Mouse (Mus musculus): Measurements from ENCODE around the gene Gtf2a1l. TPM values are rescaled to one million over a fixed set of nuclear protein-coding genes. Genes with fewer than 3 reads are reported as not detected.

Gene Gtf2a1l
- polyA plus RNA-seq, 1 experiment from 2014 or later, result 0.92 TPM

- Histone ChIP-seq H3K4me3 (ENCODE audit: low read depth, low read length) (no peak overlapping the region), H3K27ac (ENCODE audit: low read depth) (peak overlapping the region; percentile 90), H3K4me1 (replicated peaks; ENCODE audit: control insufficient read depth, insufficient read depth, low read length) (peaks cover 58% of the 10 kb centered on the region), H3K27me3 (replicated peaks; ENCODE audit: control insufficient read depth, insufficient read depth, low read length) (no peaks in the 10 kb centered on the region), H3K4me2 (ENCODE audit: low read length) (peak overlapping the region; percentile 40), H3K9ac (ENCODE audit: low read length) (no peak overlapping the region), H3K9me3 (ENCODE audit: control insufficient read depth, low read length) (no peaks in the 10 kb centered on the region), H3K36me3 (ENCODE audit: control insufficient read depth, insufficient read depth, low read length) (peaks cover 2% of the 10 kb centered on the region; the same call in 1 of the 2 replicates)
- DNase-seq (ENCODE audit: low spot score) (no peak), ATAC-seq (replicated peaks; ENCODE audit: low FRiP score, low TSS enrichment, low read depth) (peak; percentile 32; the same call in 1 of the 2 replicates)
- WGBS, result 34% methylated on average over 8 of the region's 10 CpGs
Measured at GRCm38 (mm10) chr17:88628676-88629380, 39.6 kb upstream of the Gtf2a1l start.

- no peaks in the 10 kb centered on the region for H3K27me3 ChIP-seq (replicated peaks; ENCODE audit: control insufficient read depth, insufficient read depth, low read length)
- peak overlapping the region; percentile 90 for H3K27ac ChIP-seq (ENCODE audit: low read depth)
- DNase-seq (ENCODE audit: low spot score) (peak; percentile 67), ATAC-seq (replicated peaks; ENCODE audit: low FRiP score, low TSS enrichment, low read depth) (peak; percentile 32)
- H3K9me3 ChIP-seq (ENCODE audit: control insufficient read depth, low read length), result no peaks in the 10 kb centered on the region
- peaks cover 2% of the 10 kb centered on the region; the same call in 1 of the 2 replicates for H3K36me3 ChIP-seq (ENCODE audit: control insufficient read depth, insufficient read depth, low read length)
- H3K4me3 ChIP-seq (ENCODE audit: low read depth, low read length), result no peak overlapping the region
- no peak overlapping the region for H3K9ac ChIP-seq (ENCODE audit: low read length)
- 6% methylated on average over 4 of the region's 4 CpGs for WGBS
- H3K4me1 ChIP-seq (replicated peaks; ENCODE audit: control insufficient read depth, insufficient read depth, low read length), result peaks cover 58% of the 10 kb centered on the region
- H3K4me2 ChIP-seq (ENCODE audit: low read length), result peak overlapping the region; percentile 40
Measured at GRCm38 (mm10) chr17:88629381-88629759, 39.1 kb upstream of the Gtf2a1l start.

- H3K4me2 ChIP-seq (ENCODE audit: low read length), result peak overlapping the region; percentile 40
- peaks cover 58% of the 10 kb centered on the region for H3K4me1 ChIP-seq (replicated peaks; ENCODE audit: control insufficient read depth, insufficient read depth, low read length)
- WGBS, result 9% methylated on average over 11 of the region's 11 CpGs
- peak overlapping the region; percentile 29; the same call in 1 of the 2 replicates for H3K9ac ChIP-seq (ENCODE audit: low read length)
- H3K27ac ChIP-seq (ENCODE audit: low read depth), result peak overlapping the region; percentile 90
- peaks cover 4% of the 10 kb centered on the region; the same call in 1 of the 2 replicates for H3K36me3 ChIP-seq (ENCODE audit: control insufficient read depth, insufficient read depth, low read length)
- H3K4me3 ChIP-seq (ENCODE audit: low read depth, low read length), result no peak overlapping the region
- no peaks in the 10 kb centered on the region for H3K9me3 ChIP-seq (ENCODE audit: control insufficient read depth, low read length)
- peak; percentile 72 for ATAC-seq (replicated peaks; ENCODE audit: low FRiP score, low TSS enrichment, low read depth)
- DNase-seq (ENCODE audit: low spot score), result peak; percentile 74
- H3K27me3 ChIP-seq (replicated peaks; ENCODE audit: control insufficient read depth, insufficient read depth, low read length), result no peaks in the 10 kb centered on the region
Measured at GRCm38 (mm10) chr17:88629931-88630553, 38.4 kb upstream of the Gtf2a1l start.

GRCm38 (mm10) chr17:88630554-88630948 is 37.9 kb upstream of the Gtf2a1l start:
- Histone ChIP-seq H3K27me3 (replicated peaks; ENCODE audit: control insufficient read depth, insufficient read depth, low read length) (no peaks in the 10 kb centered on the region), H3K9me3 (ENCODE audit: control insufficient read depth, low read length) (no peaks in the 10 kb centered on the region), H3K9ac (ENCODE audit: low read length) (no peak overlapping the region), H3K4me3 (ENCODE audit: low read depth, low read length) (no peak overlapping the region), H3K4me1 (replicated peaks; ENCODE audit: control insufficient read depth, insufficient read depth, low read length) (peaks cover 56% of the 10 kb centered on the region), H3K36me3 (ENCODE audit: control insufficient read depth, insufficient read depth, low read length) (peaks cover 9% of the 10 kb centered on the region), H3K4me2 (ENCODE audit: low read length) (peak overlapping the region; percentile 40), H3K27ac (ENCODE audit: low read depth) (peak overlapping the region; percentile 90)
- ATAC-seq (replicated peaks; ENCODE audit: low FRiP score, low TSS enrichment, low read depth) (no peak), DNase-seq (ENCODE audit: low spot score) (no peak)
- 74% methylated on average over 3 of the region's 3 CpGs for WGBS

GRCm38 (mm10) chr17:88632631-88633030 is 35.8 kb upstream of the Gtf2a1l start:
- H3K9me3 ChIP-seq (ENCODE audit: control insufficient read depth, low read length), result no peaks in the 10 kb centered on the region
- no peak for ATAC-seq (replicated peaks; ENCODE audit: low FRiP score, low TSS enrichment, low read depth)
- 87% methylated on average over 3 of the region's 3 CpGs for WGBS
- no peak overlapping the region for H3K4me3 ChIP-seq (ENCODE audit: low read depth, low read length)
- DNase-seq (ENCODE audit: low spot score), result no peak
- no peak overlapping the region for H3K27ac ChIP-seq (ENCODE audit: low read depth)
- no peaks in the 10 kb centered on the region for H3K27me3 ChIP-seq (replicated peaks; ENCODE audit: control insufficient read depth, insufficient read depth, low read length)
- H3K4me1 ChIP-seq (replicated peaks; ENCODE audit: control insufficient read depth, insufficient read depth, low read length), result peaks cover 35% of the 10 kb centered on the region
- no peak overlapping the region for H3K9ac ChIP-seq (ENCODE audit: low read length)
- H3K36me3 ChIP-seq (ENCODE audit: control insufficient read depth, insufficient read depth, low read length), result peaks cover 25% of the 10 kb centered on the region
- H3K4me2 ChIP-seq (ENCODE audit: low read length), result no peak overlapping the region

- Histone ChIP-seq H3K4me1 (replicated peaks; ENCODE audit: control insufficient read depth, insufficient read depth, low read length) (peaks cover 5% of the 10 kb centered on the region; the same call in 1 of the 2 replicates), H3K4me2 (ENCODE audit: low read length) (no peak overlapping the region), H3K9ac (ENCODE audit: low read length) (no peak overlapping the region), H3K27me3 (replicated peaks; ENCODE audit: control insufficient read depth, insufficient read depth, low read length) (no peaks in the 10 kb centered on the region), H3K36me3 (ENCODE audit: control insufficient read depth, insufficient read depth, low read length) (peaks cover 29% of the 10 kb centered on the region), H3K9me3 (ENCODE audit: control insufficient read depth, low read length) (no peaks in the 10 kb centered on the region), H3K4me3 (ENCODE audit: low read depth, low read length) (no peak overlapping the region), H3K27ac (ENCODE audit: low read depth) (no peak overlapping the region)
- WGBS, result 79% methylated on average over 14 of the region's 14 CpGs
- no peak for DNase-seq (ENCODE audit: low spot score)
- ATAC-seq (replicated peaks; ENCODE audit: low FRiP score, low TSS enrichment, low read depth), result no peak
Measured at GRCm38 (mm10) chr17:88636076-88636475, 32.4 kb upstream of the Gtf2a1l start.

- no peaks in the 10 kb centered on the region for H3K9me3 ChIP-seq (ENCODE audit: control insufficient read depth, low read length)
- WGBS, result 51% methylated on average over 12 of the region's 12 CpGs
- peaks cover 3% of the 10 kb centered on the region; the same call in 1 of the 2 replicates for H3K4me1 ChIP-seq (replicated peaks; ENCODE audit: control insufficient read depth, insufficient read depth, low read length)
- H3K4me3 ChIP-seq (ENCODE audit: low read depth, low read length), result no peak overlapping the region
- H3K36me3 ChIP-seq (ENCODE audit: control insufficient read depth, insufficient read depth, low read length), result peaks cover 29% of the 10 kb centered on the region
- no peaks in the 10 kb centered on the region for H3K27me3 ChIP-seq (replicated peaks; ENCODE audit: control insufficient read depth, insufficient read depth, low read length)
- ATAC-seq (replicated peaks; ENCODE audit: low FRiP score, low TSS enrichment, low read depth), result no peak
- H3K4me2 ChIP-seq (ENCODE audit: low read length), result no peak overlapping the region
- no peak overlapping the region for H3K27ac ChIP-seq (ENCODE audit: low read depth)
- peak; percentile 51 for DNase-seq (ENCODE audit: low spot score)
- no peak overlapping the region for H3K9ac ChIP-seq (ENCODE audit: low read length)
Measured at GRCm38 (mm10) chr17:88636587-88636986, 31.9 kb upstream of the Gtf2a1l start.

GRCm38 (mm10) chr17:88641012-88641411 is 27.4 kb upstream of the Gtf2a1l start:
- no peak overlapping the region for H3K27ac ChIP-seq (ENCODE audit: low read depth)
- no peaks in the 10 kb centered on the region for H3K27me3 ChIP-seq (replicated peaks; ENCODE audit: control insufficient read depth, insufficient read depth, low read length)
- peaks cover 27% of the 10 kb centered on the region for H3K36me3 ChIP-seq (ENCODE audit: control insufficient read depth, insufficient read depth, low read length)
- no peak overlapping the region for H3K4me2 ChIP-seq (ENCODE audit: low read length)
- H3K4me1 ChIP-seq (replicated peaks; ENCODE audit: control insufficient read depth, insufficient read depth, low read length), result no peaks in the 10 kb centered on the region
- DNase-seq (ENCODE audit: low spot score) (peak; percentile 83), ATAC-seq (replicated peaks; ENCODE audit: low FRiP score, low TSS enrichment, low read depth) (0 out of 2 replicates have a peak, but pooled peaks have one; percentile 60)
- WGBS, result 27% methylated on average over 6 of the region's 6 CpGs
- no peak overlapping the region for H3K9ac ChIP-seq (ENCODE audit: low read length)
- no peaks in the 10 kb centered on the region for H3K9me3 ChIP-seq (ENCODE audit: control insufficient read depth, low read length)
- H3K4me3 ChIP-seq (ENCODE audit: low read depth, low read length), result no peak overlapping the region

Data from intestine, embryonic 14.5 days (tissue).